Mouse (Mus musculus): ENCODE data around the gene Sirt2.

Sirt2 gene

GRCm38 (mm10) chr7:28833723-28834347, 67.3 kb downstream of the Sirt2 start, which contains the start of gene Lgals4:
TSS of gene Lgals4 (plus strand) at chr7:28833854.
- DNase-seq (ENCODE audit: low read depth, low spot score): no peak

GRCm38 (mm10) chr7:28836936-28837335, 70.4 kb downstream of the Sirt2 start:
- no peak for DNase-seq (ENCODE audit: low read depth, low spot score)
